Mouse (Mus musculus) retina, postnatal 7 days (tissue): ENCODE results near the gene Nfe2.
A peak's percentile ranks its signal among the peaks of the same experiment; 100 is the strongest.
"Not testable (repeated sequence)": the region's sequence is repeated elsewhere in the genome, so short reads cannot be mapped to it uniquely, and the experiment has no call there.

ENCODE experiments used
- DNase-seq: peaks from one replicate; pipeline ENCODE4 v3.0.0-alpha.2; 2012; ENCODE audit warnings: low read depth, low spot score

Nfe2 gene

GRCm38 (mm10) chr15:103250195-103250740 is 7.9 kb downstream of the Nfe2 start:
- peak; percentile 33 for DNase-seq

DNA sequence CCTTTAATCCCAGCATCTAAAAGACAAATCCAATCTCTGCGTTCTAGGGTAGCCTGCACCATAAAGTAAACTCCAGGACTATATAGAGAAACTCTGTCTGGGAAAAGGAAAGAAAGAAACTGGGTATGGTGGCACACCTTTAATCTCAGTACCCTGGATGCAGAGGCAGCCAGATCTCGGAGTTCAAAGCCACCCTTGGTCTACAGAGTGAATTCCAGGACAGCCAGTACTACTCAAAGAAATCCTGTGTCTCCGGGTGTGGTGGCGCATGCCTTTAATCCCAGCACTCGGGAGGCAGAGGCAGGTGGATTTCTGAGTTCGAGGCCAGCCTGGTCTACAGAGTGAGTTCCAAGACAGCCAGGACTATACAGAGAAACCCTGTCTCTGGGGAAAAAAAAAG is 8.7 kb downstream of the Nfe2 start:
- not testable (repeated sequence) for DNase-seq

- DNase-seq: no peak
Measured at GRCm38 (mm10) chr15:103248401-103249313, 9.5 kb downstream of the Nfe2 start.

- DNase-seq: no peak
Measured at GRCm38 (mm10) chr15:103247782-103248400, 10.3 kb downstream of the Nfe2 start.

DNA sequence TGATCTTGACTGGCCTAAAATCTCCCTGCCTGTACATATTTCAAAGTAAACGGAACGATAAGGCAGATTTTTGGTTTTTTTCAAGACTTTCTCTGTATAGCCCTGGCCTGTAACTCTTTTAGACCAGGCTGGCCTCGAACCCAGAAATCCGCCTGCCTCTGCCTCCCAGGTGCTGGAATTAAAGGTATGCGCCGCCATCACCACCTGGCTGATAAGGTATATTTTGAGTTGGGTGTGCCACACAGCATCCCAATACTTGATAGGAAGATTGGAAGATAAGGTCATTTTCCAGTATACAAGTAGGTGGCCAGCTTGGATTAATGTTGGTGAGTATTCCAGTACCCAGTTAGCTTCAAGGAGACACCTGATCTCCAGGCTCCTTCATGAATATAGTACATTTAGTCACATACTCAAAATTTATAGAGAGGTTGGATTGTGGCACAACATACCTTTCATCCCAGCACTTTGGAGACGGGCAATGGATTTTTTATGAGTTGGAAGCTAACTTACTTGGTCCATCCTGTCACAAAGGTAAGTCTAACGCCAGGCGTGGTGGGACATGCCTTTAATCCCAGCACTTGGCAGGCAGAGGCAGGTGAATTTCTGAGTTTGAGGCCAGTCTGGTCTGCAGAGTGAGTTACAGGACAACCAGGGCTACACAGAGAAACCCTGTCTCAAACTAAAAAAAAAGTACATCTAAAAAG is 11.0 kb downstream of the Nfe2 start:
- DNase-seq: no peak

- DNase-seq: no peak
Measured at GRCm38 (mm10) chr15:103245616-103246015, 12.6 kb downstream of the Nfe2 start.

DNA sequence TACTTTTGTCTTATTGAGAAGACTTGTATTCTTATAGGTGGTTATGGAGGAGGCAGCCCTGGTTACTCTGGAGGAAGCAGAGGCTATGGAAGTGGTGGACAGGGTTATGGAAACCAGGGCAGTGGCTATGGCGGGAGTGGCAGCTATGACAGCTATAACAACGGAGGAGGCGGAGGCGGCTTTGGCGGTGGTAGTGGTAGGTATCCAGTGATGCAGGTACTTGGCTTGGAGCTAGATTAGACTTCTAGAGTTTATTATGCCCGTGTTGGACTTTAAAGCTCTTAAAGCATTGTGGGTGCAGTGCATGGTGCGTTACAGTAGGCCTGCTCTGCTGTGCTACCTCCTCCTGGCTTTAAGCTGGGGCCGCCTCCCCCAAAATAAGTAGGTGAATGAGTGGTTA is 15.3 kb downstream of the Nfe2 start:
- no peak for DNase-seq

- DNase-seq: not testable (repeated sequence)
Measured at GRCm38 (mm10) chr15:103241071-103242018, 16.9 kb downstream of the Nfe2 start.

GRCm38 (mm10) chr15:103240160-103241028 is 17.8 kb downstream of the Nfe2 start, which contains the start of gene Hnrnpa1:
Gene Hnrnpa1, plus strand, starts transcription at chr15:103240432.
- peak; percentile 97 for DNase-seq

- peak; percentile 96 for DNase-seq
Measured at GRCm38 (mm10) chr15:103239685-103240159, 18.5 kb downstream of the Nfe2 start, which contains the start of gene Cbx5. Gene Cbx5, minus strand, starts transcription at chr15:103239816.

DNA sequence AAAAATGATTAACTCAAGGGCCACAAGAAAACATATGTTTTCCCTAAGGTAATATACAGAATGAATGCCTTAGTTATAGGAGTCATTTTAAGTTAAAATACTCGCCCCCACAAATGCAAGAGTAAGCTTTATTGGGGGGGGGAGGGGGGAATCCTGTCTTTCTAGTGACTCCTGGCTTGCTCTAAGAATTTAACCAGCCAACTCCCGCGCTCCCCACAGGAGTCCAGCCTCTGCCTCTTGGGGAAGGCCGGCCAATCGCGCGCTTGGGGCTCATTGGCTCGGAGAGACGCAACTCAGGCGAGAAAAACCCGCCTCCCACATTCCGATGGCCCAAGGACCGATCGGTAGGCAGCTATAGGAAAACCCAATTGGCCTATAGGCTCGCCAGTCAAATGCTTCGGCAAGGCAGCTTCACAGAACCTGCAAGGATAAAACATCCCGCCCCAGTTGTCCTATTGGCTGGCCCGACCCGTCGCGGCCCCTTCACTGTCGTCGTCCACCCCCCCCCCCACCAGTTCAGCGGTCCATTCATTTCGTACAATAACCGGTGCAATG is 19.0 kb downstream of the Nfe2 start:
- peak; percentile 82 for DNase-seq

- no peak for DNase-seq
Measured at GRCm38 (mm10) chr15:103237295-103237694, 20.9 kb downstream of the Nfe2 start.

GRCm38 (mm10) chr15:103233119-103233518 is 25.1 kb downstream of the Nfe2 start:
- DNase-seq: no peak

GRCm38 (mm10) chr15:103228904-103229303 is 29.3 kb downstream of the Nfe2 start:
- no peak for DNase-seq

- no peak for DNase-seq
Measured at GRCm38 (mm10) chr15:103227572-103227971, 30.6 kb downstream of the Nfe2 start.

GRCm38 (mm10) chr15:103227022-103227421 is 31.2 kb downstream of the Nfe2 start:
- DNase-seq: no peak

GRCm38 (mm10) chr15:103224161-103224560 is 34.0 kb downstream of the Nfe2 start:
- no peak for DNase-seq

DNA sequence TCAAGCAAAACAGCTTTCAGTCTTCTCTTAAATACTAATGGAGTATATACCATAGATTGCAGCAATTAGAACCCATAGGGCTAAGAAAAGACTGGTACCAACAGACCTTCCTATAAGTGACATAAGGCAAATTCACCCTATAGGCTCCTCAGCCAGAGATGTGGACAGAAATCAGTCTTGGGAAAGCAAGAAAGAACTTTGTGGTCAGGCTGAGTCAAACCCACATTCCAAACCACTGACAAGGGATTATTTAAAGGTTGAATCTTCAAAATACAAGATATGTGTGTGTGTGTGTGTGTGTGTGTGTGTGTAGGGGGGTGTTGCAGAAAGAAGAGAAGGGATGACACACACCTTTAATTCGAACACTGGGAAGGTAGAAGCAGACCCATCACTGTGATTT is 36.8 kb downstream of the Nfe2 start:
- no peak for DNase-seq

DNA sequence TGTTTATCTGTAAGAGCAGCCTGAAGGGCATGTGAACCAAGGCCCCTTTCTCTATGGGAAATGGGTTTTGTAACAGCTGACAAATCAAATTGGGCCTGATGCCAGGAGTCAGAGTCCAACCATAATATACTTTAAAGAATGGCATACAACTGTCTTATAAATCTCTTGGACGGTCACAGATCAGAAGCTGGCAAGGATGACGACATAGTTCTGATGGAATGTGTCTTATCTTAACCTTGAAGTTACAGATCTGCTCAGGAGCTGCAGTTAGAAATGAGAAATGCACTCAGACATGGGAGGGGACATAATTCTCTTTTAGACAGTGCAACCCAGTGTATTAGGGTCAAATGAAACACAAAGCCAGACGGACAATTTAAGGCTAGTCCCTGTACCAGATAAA is 37.4 kb downstream of the Nfe2 start:
- no peak for DNase-seq
